Mouse (Mus musculus) ES-E14 (cell line): ENCODE results near the gene Itga2b.

ENCODE experiments used
- HCFC1 ChIP-seq: IDR thresholded peaks from 2 replicates; pipeline ENCODE4 v1.6.1; 2012; ENCODE audit warnings: low read length, inconsistent platforms, borderline replicate concordance; ENCODE audit not compliant: insufficient read depth
- MAFK ChIP-seq: IDR thresholded peaks from 2 replicates; pipeline ENCODE4 v1.6.1; 2014; ENCODE audit warnings: mild to moderate bottlenecking, low read depth, low read length, inconsistent platforms; ENCODE audit not compliant: insufficient read depth
- ZNF384 ChIP-seq: IDR thresholded peaks from 2 replicates; pipeline ENCODE4 v1.6.1; 2012; ENCODE audit warnings: low read depth, low read length, inconsistent platforms

DNA sequence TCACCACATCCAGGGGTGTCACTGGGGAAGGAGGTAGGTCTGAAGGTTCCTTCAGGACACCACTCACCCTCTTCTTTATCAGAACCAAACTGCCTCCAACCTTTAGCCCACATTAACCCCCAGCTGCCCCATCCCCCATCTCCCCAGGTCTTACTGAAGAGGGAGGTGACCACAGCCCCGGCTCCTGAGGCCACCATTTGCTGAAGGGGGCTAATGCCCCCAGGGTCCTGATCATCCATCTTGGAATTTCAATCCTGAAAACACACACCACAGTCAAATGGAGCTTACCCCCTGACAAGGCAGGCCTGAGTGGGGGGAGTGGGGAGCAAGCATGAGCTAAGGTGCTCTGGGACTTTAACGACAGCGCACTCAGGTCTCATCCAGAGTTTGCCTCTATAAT is 63.5 kb downstream of the Itga2b start:
- TF ChIP-seq ZNF384, result no peak
- no peak for TF ChIP-seq MAFK
- no peak for TF ChIP-seq HCFC1
